Mouse (Mus musculus) embryonic facial prominence, embryonic 13.5 days (tissue): ENCODE results near the gene Adamtsl1. TPM values are rescaled to one million over a fixed set of nuclear protein-coding genes. Genes with fewer than 3 reads are reported as not detected.

Experiments used
- ATAC-seq: fragments of 200-750 bp; cut with Nextera tagmentation; 2 replicates; pipeline ENCODE4 v1.8.0; 2017; ENCODE audit warnings: low read depth; ENCODE audit not compliant: insufficient number of reproducible peaks, insufficient read depth, low FRiP score, low TSS enrichment
- H3K27ac ChIP-seq: fragments of 300-500 bp; sonication (generic); 2 replicates; pipeline ENCODE4 v1.5.1; 2015; ENCODE audit warnings: moderate library complexity, mild to moderate bottlenecking, inconsistent platforms
- H3K27me3 ChIP-seq: fragments of 300-500 bp; sonication (generic); 2 replicates; pipeline ENCODE4 v1.6.1; 2015; ENCODE audit warnings: mild to moderate bottlenecking, inconsistent platforms
- H3K36me3 ChIP-seq: fragments of 300-500 bp; sonication (generic); 2 replicates; pipeline ENCODE4 v1.6.1; 2015; ENCODE audit warnings: mild to moderate bottlenecking, inconsistent platforms
- H3K4me1 ChIP-seq: fragments of 300-500 bp; sonication (generic); 2 replicates; pipeline ENCODE4 v1.6.1; 2015; ENCODE audit warnings: inconsistent platforms
- H3K4me2 ChIP-seq: fragments of 300-500 bp; sonication (generic); 2 replicates; pipeline ENCODE4 v1.6.1; 2015; ENCODE audit warnings: moderate library complexity, mild to moderate bottlenecking, inconsistent platforms
- H3K4me3 ChIP-seq: fragments of 300-500 bp; sonication (generic); 2 replicates; pipeline ENCODE4 v1.5.1; 2015; ENCODE audit warnings: mild to moderate bottlenecking, inconsistent platforms
- H3K9ac ChIP-seq: fragments of 300-500 bp; sonication (generic); 2 replicates; pipeline ENCODE4 v1.6.1; 2015; ENCODE audit warnings: mild to moderate bottlenecking, inconsistent platforms
- H3K9me3 ChIP-seq: fragments of 300-500 bp; sonication (generic); 2 replicates; pipeline ENCODE4 v1.6.1; 2016; ENCODE audit warnings: inconsistent platforms
- WGBS: fragments of 180-500 bp; shearing (Covaris S2); methylation state at CpG from one replicate; pipeline ENCODE4 v1.1.7; 2015; ENCODE audit warnings: mixed read lengths; 5-methylcytosine and 5-hydroxymethylcytosine counted together
- polyA plus RNA-seq: library from polyadenylated mRNA; unstranded; fragments of >200 nt; fragmentation: Nextera tagmentation; extraction: Ambion mirVana; gene quantifications from 2 replicates; pipeline ENCODE4 v1.2.1, GENCODE M21; 2015

Adamtsl1 gene
- polyA plus RNA-seq, 1 experiment from 2014 or later: 48.1 TPM

DNA sequence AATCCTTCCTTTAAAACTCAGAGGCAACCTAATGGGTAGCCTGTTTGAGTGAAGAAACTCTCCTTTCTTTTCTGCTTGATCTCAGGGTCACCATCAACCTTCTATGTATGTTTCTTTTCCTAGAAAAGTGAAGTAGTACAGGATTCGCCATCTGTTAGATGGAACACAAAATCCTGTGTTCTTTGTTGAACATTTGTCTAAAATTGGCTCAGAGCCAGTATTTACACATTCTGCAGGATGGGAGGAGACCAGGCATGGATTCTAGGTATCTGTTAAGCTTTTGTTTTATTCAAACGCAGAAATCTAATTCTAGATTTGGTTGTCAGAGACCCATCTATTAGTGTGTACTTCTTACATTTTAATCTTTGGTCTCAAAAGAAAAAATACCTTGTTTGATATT, 811.4 kb downstream of the Adamtsl1 start:
- Histone ChIP-seq H3K9me3 (no peaks in the 10 kb centered on the region), H3K9ac (no peak overlapping the region), H3K36me3 (no peaks in the 10 kb centered on the region), H3K27ac (no peak overlapping the region), H3K4me1 (peaks cover 26% of the 10 kb centered on the region), H3K4me3 (no peak overlapping the region), H3K4me2 (no peak overlapping the region), H3K27me3 (no peaks in the 10 kb centered on the region)
- 70% methylated on average over 2 of the region's 2 CpGs for WGBS
- ATAC-seq: no peak

DNA sequence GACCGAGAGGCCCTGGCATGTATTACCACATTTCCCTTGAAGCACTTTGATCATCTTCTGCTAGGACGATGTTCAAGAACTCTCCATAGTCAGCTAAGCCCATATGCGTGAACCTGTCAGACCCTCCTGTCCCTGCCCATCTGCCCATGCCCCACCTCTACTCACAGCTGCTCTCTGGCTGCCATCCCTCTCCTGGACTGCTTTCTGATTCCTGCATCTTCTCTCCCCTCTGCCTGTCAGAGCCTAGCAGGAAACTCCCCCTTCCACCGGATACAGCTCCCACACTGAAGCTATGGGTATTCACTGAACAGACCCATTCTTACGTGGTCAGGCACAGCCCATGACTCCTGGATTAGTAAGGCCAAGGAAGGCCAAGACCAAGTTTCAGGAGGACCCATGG, 812.0 kb downstream of the Adamtsl1 start:
- Histone ChIP-seq H3K27me3 (no peaks in the 10 kb centered on the region), H3K4me2 (no peak overlapping the region), H3K4me1 (peaks cover 26% of the 10 kb centered on the region), H3K27ac (no peak overlapping the region), H3K36me3 (no peaks in the 10 kb centered on the region), H3K9me3 (no peaks in the 10 kb centered on the region), H3K9ac (no peak overlapping the region), H3K4me3 (no peak overlapping the region)
- WGBS: 69% methylated on average over 5 of the region's 5 CpGs
- no peak for ATAC-seq

DNA sequence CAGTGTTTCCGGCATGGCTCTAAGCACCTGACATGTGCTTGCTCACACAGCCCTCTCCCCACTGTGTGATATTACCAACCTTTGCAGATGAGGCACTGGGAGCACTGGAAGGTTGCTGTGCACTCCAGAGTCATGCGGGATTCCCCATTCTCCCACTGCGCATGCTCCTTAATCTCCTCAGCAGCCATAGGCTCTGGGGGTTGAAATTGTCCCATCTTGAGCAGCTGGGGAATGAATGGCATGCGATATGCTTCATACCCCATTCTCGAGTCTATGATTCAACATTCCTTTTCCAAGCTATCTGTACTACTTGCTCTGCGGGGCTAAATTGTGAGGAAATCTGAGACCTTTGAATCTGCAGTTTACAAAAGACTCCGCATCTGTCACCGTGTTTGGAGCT, 812.7 kb downstream of the Adamtsl1 start:
- no peaks in the 10 kb centered on the region for H3K36me3 ChIP-seq
- no peaks in the 10 kb centered on the region for H3K9me3 ChIP-seq
- no peak overlapping the region for H3K4me2 ChIP-seq
- H3K4me1 ChIP-seq: peaks cover 26% of the 10 kb centered on the region
- WGBS: 41% methylated on average over 8 of the region's 8 CpGs
- H3K27me3 ChIP-seq: no peaks in the 10 kb centered on the region
- no peak overlapping the region for H3K9ac ChIP-seq
- H3K4me3 ChIP-seq: no peak overlapping the region
- H3K27ac ChIP-seq: no peak overlapping the region
- no peak for ATAC-seq

DNA sequence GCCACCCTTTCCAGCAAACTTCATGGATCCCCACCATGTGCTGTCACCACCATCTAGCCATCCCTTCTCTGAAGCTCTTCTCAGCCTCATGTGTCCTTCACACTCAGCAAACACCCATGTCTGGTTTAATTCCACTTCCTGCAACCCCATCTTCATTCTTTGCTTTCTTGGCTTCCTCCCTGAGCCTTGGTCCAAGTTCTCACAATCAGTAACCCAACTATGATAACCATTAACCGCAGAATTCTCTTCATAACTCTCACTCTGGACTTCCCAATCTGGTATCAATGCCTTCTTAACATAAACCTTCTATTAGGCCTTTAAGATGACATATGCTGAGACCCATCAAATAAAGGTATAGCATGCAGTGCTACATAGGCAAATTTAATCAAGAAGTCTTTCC, 815.5 kb downstream of the Adamtsl1 start:
- Histone ChIP-seq H3K27ac (no peak overlapping the region), H3K36me3 (no peaks in the 10 kb centered on the region), H3K9ac (no peak overlapping the region), H3K4me1 (peaks cover 18% of the 10 kb centered on the region), H3K9me3 (no peaks in the 10 kb centered on the region), H3K27me3 (no peaks in the 10 kb centered on the region), H3K4me3 (no peak overlapping the region), H3K4me2 (no peak overlapping the region)
- no peak for ATAC-seq
- 94% methylated on average over 1 of the region's 1 CpGs for WGBS

DNA sequence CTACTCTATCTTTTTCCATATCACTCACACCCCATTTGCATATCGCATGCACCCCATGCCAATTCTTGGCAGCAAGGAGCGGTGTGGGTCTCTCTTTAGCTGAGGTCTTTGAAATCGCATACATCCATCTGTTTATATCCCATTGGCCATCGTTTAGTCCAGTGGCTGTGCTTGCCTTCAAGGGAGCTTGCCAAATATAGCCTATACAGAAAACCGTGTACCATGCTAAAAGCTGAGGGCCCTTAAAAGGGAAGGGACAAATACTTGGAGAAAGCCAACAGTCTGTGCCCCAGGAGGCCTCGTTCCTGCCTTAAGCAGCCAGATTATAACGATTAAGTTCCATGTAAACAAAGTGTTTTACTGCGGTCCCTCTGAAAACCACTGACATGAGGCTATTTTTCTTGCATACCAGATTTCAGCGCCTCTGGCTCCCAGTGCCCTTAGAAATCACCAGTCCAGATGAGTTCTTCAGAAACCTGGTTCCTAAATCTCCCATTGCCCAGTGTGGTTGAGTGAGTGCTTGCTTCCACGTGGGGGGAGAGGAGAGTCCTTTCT, 822.0 kb downstream of the Adamtsl1 start:
- no peak overlapping the region for H3K4me3 ChIP-seq
- no peak overlapping the region for H3K4me2 ChIP-seq
- no peak overlapping the region for H3K9ac ChIP-seq
- WGBS: 38% methylated on average over 10 of the region's 10 CpGs
- no peaks in the 10 kb centered on the region for H3K36me3 ChIP-seq
- no peak for ATAC-seq
- peaks cover 16% of the 10 kb centered on the region; the same call in 1 of the 2 replicates for H3K4me1 ChIP-seq
- no peaks in the 10 kb centered on the region for H3K9me3 ChIP-seq
- H3K27me3 ChIP-seq: no peaks in the 10 kb centered on the region
- H3K27ac ChIP-seq: no peak overlapping the region

DNA sequence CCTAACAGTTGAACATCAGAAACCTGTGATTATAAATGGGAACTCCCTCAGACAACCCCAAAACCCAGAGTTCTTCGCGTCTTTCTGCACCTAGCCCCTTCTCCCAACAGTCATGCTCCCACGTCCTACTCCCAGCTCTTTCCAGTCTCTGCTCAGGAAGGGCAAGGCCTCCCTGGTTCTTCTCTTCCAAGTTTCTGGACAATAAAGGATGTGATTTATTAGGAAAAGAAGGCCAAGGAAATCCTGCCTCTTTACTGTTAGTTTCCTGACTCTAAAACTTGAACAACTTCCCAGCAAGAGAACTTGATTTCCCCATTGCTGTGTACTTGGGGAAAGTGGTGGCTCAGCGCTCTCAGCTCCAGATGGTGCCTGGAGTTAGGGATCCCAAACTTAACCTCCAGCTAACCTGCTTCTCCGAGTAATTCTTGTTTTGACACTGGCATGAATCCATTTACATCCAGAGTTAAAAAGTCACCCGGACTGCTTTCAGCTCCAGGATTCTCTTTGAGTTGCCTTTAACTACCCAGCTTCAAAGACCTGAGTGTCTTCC, 823.3 kb downstream of the Adamtsl1 start:
- whole genome bisulfite sequencing: 73% methylated on average over 6 of the region's 6 CpGs
- H3K9ac ChIP-seq: no peak overlapping the region
- peaks cover 5% of the 10 kb centered on the region for H3K36me3 ChIP-seq
- ATAC-seq: no peak
- H3K9me3 ChIP-seq: no peaks in the 10 kb centered on the region
- no peak overlapping the region for H3K4me2 ChIP-seq
- H3K27me3 ChIP-seq: no peaks in the 10 kb centered on the region
- no peak overlapping the region for H3K27ac ChIP-seq
- no peak overlapping the region for H3K4me3 ChIP-seq
- H3K4me1 ChIP-seq: peaks cover 16% of the 10 kb centered on the region; the same call in 1 of the 2 replicates

DNA sequence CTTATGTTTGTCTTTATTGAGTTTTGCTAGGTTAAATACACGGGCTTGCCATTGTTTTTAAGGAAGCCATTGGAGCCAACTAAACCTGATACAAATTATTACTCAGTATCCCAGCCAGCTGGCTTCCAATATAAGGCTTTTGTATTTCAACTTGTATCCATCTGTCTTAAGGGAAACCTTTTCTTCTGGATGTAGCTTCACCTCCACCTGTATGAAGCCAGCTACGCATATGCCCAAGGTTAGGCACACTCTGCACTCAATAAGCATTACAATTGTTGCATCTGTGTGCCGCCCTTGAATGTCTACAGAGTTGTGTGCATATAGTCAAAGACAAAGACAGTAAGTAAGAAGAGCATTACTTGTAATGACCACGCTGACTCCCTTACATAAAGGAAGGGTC, 835.4 kb downstream of the Adamtsl1 start:
- Histone ChIP-seq H3K36me3 (no peaks in the 10 kb centered on the region), H3K4me2 (no peak overlapping the region), H3K9me3 (no peaks in the 10 kb centered on the region), H3K9ac (no peak overlapping the region), H3K27me3 (no peaks in the 10 kb centered on the region), H3K4me3 (no peak overlapping the region), H3K4me1 (no peaks in the 10 kb centered on the region), H3K27ac (no peak overlapping the region)
- 82% methylated on average over 4 of the region's 4 CpGs for WGBS
- no peak for ATAC-seq

DNA sequence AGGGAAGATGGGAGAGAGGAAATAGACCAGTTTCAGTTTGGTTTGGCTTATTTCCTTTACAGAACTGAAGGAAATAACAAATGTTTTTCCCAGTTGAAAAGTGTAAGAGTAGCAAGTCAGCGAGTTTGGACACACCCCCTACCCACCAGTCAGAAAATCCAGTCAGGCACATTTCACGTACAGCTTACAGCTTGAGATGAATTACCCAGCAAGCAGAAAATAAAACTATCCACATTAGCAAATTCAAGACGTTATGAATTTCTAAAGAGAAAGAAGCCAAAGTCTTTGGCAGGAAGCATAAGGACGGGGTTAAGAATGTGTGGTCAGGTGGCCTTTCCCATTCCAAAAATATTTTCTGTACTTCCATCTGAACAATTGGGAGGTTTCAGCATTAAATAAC, 838.1 kb downstream of the Adamtsl1 start:
- no peaks in the 10 kb centered on the region for H3K9me3 ChIP-seq
- no peak overlapping the region for H3K27ac ChIP-seq
- H3K27me3 ChIP-seq: no peaks in the 10 kb centered on the region
- no peak overlapping the region for H3K4me2 ChIP-seq
- WGBS: 65% methylated on average over 4 of the region's 4 CpGs
- no peak for ATAC-seq
- H3K4me1 ChIP-seq: no peaks in the 10 kb centered on the region
- H3K36me3 ChIP-seq: no peaks in the 10 kb centered on the region
- no peak overlapping the region for H3K9ac ChIP-seq
- no peak overlapping the region for H3K4me3 ChIP-seq

DNA sequence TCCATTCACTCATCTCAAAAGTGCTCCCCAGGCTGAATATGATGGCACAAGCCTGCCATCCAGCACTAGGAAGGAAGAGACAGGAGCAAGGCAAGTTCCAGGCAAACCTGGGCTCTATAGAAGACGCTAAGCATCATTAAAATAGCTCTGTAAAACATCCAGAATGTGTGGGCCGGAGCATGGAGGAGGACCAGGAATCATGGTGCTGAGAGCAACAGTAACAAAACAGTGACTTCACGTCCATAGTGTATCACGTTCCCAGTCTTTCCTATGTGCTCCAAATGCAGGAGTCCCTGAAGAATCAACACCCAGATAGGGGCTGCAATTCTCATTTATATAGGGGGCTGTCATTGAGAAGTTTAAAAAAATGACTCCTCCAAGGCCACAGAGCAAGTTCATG, 839.6 kb downstream of the Adamtsl1 start:
- H3K9ac ChIP-seq: no peak overlapping the region
- H3K9me3 ChIP-seq: no peaks in the 10 kb centered on the region
- H3K36me3 ChIP-seq: no peaks in the 10 kb centered on the region
- H3K4me2 ChIP-seq: no peak overlapping the region
- H3K4me3 ChIP-seq: no peak overlapping the region
- no peaks in the 10 kb centered on the region for H3K4me1 ChIP-seq
- ATAC-seq: no peak
- WGBS: 89% methylated on average over 4 of the region's 4 CpGs
- no peaks in the 10 kb centered on the region for H3K27me3 ChIP-seq
- no peak overlapping the region for H3K27ac ChIP-seq

DNA sequence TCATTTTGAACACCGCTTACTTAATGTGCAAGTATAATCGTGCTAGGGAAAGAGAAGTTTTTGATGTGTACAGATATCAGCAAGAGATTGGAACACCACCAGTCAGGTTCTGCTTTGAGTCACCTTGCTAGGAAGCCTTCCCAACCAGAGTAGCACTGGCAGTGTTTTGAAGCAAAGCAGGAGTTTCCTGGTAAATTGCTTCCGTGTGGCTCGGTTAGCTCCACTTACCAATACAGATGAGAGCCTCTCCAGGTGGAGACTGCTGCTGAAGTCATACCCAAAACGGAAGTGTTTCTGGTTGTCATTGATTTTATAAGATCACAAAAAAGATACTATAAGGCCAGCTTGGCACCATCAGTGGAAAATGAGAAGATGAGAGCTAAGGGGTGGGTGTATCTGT, 845.4 kb downstream of the Adamtsl1 start:
- Histone ChIP-seq H3K27me3 (no peaks in the 10 kb centered on the region), H3K36me3 (no peaks in the 10 kb centered on the region), H3K4me1 (no peaks in the 10 kb centered on the region), H3K9ac (no peak overlapping the region), H3K4me3 (no peak overlapping the region), H3K27ac (no peak overlapping the region), H3K9me3 (no peaks in the 10 kb centered on the region), H3K4me2 (no peak overlapping the region)
- no peak for ATAC-seq
- WGBS: 73% methylated on average over 5 of the region's 5 CpGs

DNA sequence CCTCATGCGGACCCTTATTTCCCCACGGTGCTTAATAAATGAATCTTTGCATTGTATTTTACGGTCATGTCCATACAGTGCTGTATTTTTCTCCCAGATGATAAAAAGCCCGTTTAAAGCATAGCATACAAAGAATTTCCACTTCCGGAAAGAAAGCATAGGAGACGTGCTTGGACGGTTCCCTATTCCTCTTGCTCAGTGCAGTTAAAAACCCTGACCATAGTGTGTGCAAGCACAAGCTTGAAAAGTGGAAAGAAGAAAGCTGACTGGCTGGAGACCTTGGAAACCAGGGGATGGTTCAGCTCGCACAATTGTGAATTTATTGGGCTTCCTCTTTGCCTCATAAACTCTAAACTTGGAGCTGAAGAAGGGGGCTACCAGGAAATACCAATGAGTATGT, 855.1 kb downstream of the Adamtsl1 start:
- H3K9me3 ChIP-seq: no peaks in the 10 kb centered on the region
- no peak for ATAC-seq

DNA sequence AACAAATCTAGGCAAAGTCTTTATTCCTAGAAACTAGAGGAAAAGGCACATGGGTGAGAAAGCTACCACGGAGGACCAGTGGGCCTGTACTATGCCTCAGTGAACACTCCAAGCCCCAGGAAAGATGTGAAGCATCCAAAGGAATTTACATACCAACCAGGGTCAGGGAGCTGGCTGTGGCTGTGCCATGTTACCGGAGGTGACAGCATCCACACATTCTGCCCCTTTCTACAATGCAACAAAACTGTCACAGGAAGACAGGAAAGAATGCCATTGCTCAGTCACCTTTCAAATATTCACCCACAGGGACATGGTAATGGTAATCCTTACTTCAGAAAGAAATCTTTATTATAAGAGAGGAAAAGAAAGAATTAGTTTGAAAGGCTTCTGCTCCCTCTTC, 859.2 kb downstream of the Adamtsl1 start:
- no peak overlapping the region for H3K4me2 ChIP-seq
- H3K27me3 ChIP-seq: no peaks in the 10 kb centered on the region
- H3K9ac ChIP-seq: no peak overlapping the region
- no peaks in the 10 kb centered on the region for H3K4me1 ChIP-seq
- H3K27ac ChIP-seq: no peak overlapping the region
- 73% methylated on average over 2 of the region's 2 CpGs for WGBS
- no peak for ATAC-seq
- 0 out of 2 replicates have a peak, but pooled peaks cover 3% of the 10 kb centered on the region for H3K36me3 ChIP-seq
- H3K4me3 ChIP-seq: no peak overlapping the region
- H3K9me3 ChIP-seq: no peaks in the 10 kb centered on the region

More for the DNA sequence above, 855.1 kb downstream of the Adamtsl1 start:
- no peaks in the 10 kb centered on the region for H3K36me3 ChIP-seq
- H3K4me3 ChIP-seq: no peak overlapping the region
- WGBS: 76% methylated on average over 8 of the region's 8 CpGs
- no peak overlapping the region for H3K4me2 ChIP-seq
- H3K9ac ChIP-seq: no peak overlapping the region
- H3K4me1 ChIP-seq: no peaks in the 10 kb centered on the region
- no peak overlapping the region for H3K27ac ChIP-seq
- no peaks in the 10 kb centered on the region for H3K27me3 ChIP-seq
